Mouse (Mus musculus): ENCODE data around the gene Kmt2c. TPM values are rescaled to one million over a fixed set of nuclear protein-coding genes. Genes with fewer than 3 reads are reported as not detected.
"Not testable (repeated sequence)": the region's sequence is repeated elsewhere in the genome, so short reads cannot be mapped to it uniquely, and the experiment has no call there.

Gene Kmt2c
- total RNA-seq, 4 experiments from 2014 or later = 68.4 to 91.8 (median 77.2) TPM

GRCm38 (mm10) chr5:25516301-25516895, 17.8 kb upstream of the Kmt2c start:
- DNase-seq (ENCODE audit: low spot score in 2 of 2) = no peak

- DNase-seq (ENCODE audit: low spot score in 2 of 2) = no peak
Observed at GRCm38 (mm10) chr5:25515767-25516166, 17.2 kb upstream of the Kmt2c start, which contains the start of gene Cct8l1. Gene Cct8l1, plus strand, starts transcription at chr5:25516067.

- no peak for DNase-seq (ENCODE audit: low spot score in 2 of 2)
Observed at GRCm38 (mm10) chr5:25506041-25506440, 7.5 kb upstream of the Kmt2c start.

DNA sequence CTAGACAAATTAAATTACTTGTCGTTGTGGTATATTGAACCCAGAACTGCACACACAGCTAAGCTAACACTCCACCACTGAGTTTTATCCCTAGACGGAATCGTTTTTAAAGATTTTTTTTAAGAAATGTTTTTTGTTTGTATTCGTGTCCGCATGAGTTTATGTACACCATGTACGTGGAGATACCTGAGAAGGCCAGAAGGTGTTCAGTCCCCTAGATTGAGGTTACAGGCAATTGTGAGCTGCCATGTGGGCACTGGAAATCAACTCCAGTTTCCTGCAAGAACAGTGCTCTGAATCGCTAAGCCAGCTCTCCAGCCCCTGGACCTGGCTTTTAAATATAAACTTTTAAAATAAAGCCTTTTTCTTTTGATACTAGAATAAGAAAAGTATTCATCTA, 2.1 kb upstream of the Kmt2c start:
- no peak for DNase-seq (ENCODE audit: low spot score in 2 of 2)

- peak; percentile 94 to 96 for DNase-seq (ENCODE audit: low spot score in 2 of 2)
Observed at GRCm38 (mm10) chr5:25499423-25500398, 1.1 kb upstream of the Kmt2c start.

GRCm38 (mm10) chr5:25498821-25499422, 339 bp upstream of the Kmt2c start:
- DNase-seq (ENCODE audit: low spot score in 2 of 2) = no peak

- peak in 1 of 2 experiments; percentile 22 for DNase-seq (ENCODE audit: low spot score in 2 of 2)
Observed at GRCm38 (mm10) chr5:25497720-25498345, 750 bp downstream of the Kmt2c start.

- DNase-seq (ENCODE audit: low spot score in 2 of 2) = no peak
Observed at GRCm38 (mm10) chr5:25497369-25497719, 1.2 kb downstream of the Kmt2c start.

DNA sequence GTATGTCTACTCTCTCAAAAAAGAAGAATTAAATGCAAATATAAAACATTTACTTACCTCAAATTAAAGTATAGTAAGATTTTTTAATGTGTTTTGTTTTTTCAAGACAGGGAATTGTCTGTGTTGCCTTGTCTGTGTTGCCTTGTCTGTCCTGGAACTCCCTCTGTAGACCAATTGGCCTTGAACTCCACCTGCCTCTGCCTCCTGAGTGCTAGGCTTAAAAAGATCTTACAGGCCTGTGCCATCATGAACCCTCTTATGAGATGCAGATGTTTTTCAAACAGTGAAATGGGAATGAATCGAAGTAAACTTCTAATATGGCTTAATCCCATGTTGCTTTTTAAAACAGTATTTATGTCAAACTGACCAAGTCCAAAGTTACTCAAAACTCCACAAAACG, 1.9 kb downstream of the Kmt2c start:
- DNase-seq (ENCODE audit: low spot score in 2 of 2) = no peak

DNA sequence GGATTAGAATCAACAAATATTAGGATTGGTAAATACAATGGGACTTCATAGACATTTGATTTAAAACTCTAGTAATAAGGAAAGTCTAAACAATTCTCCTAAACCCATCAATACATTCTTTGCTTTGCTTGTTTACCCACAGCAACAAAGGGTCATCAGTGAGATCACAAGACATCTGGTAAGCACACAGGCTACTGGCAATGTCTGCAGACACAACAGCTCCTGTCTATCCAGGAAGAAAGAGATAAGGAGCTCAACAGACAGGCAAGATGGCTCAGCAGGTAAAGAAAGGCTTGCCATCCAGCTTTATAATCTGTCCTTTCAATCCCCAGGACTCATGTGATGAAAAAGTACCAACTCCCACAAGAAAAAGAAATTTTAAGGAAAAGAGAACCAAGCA, 19.7 kb downstream of the Kmt2c start:
- no peak for DNase-seq (ENCODE audit: low spot score in 2 of 2)

DNA sequence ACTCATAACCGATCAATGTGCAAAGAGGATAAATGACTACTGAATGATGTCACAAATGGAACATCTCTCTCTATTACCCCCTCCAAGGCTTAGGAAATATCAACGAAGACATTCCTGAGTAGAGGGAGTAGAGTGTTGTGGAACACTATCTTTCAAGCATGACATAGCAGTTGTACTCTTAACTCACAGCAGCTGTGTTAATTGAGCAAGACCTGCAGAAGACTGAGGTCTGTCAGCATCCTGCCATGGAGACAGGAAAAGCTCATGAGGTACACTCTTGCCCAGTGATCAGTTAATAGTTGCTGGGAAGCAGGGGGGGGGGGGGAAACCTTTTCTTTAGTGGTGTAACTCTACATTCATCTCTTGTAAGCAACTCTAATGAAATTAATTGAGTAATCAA, 22.8 kb downstream of the Kmt2c start:
- DNase-seq (ENCODE audit: low spot score in 2 of 2) = no peak

- no peak for DNase-seq (ENCODE audit: low spot score in 2 of 2)
Observed at GRCm38 (mm10) chr5:25472070-25472469, 26.5 kb downstream of the Kmt2c start.

DNA sequence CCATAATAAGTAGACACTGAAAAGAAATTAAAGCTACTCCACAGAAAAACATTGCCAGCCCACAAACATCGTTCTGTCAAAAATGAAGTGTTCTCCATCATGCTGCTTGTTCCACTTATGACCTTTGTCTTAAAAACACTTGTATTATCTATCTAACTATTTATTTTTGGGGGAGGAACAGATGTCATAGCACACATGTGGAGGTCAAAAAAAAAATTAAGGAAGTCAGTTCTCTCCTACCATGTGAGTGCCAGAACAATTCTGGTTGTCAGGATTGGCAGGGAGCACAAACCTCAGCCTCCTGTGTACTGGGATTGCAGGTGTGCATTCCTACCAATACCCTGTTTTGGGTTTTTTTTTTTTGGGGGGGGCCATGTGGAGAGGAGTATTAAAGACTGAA, 36.6 kb downstream of the Kmt2c start:
- DNase-seq (ENCODE audit: low spot score in 2 of 2) = no peak

- not testable (repeated sequence) for DNase-seq (ENCODE audit: low spot score in 2 of 2)
Observed at GRCm38 (mm10) chr5:25455432-25455831, 43.2 kb downstream of the Kmt2c start.

- no peak for DNase-seq (ENCODE audit: low spot score in 2 of 2)
Observed at GRCm38 (mm10) chr5:25452691-25453090, 45.9 kb downstream of the Kmt2c start.

DNA sequence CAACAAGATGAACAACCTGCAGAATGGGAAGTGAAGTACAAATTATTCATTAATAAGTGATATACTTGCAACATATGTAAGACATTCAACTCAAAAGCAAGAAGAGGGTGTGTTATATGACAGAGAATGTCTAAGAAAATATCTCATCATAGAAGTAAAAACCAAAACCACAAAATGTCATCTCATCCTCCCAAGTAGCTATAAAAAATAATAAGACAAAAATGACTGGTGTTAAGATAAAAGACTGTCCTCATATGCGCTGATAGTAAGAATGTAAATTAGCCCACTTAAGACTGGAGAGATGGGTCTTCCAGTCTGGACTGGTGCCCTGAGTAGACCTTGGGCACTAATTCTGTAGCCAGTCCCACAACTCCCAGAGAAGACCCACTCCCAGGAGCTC, 61.1 kb downstream of the Kmt2c start:
- DNase-seq (ENCODE audit: low spot score in 2 of 2) = no peak

GRCm38 (mm10) chr5:25436081-25436480, 62.5 kb downstream of the Kmt2c start:
- DNase-seq (ENCODE audit: low spot score in 2 of 2) = peak in 1 of 2 experiments; percentile 36

- DNase-seq (ENCODE audit: low spot score in 2 of 2) = peak in 1 of 2 experiments; percentile 13
Observed at GRCm38 (mm10) chr5:25422576-25422975, 76.0 kb downstream of the Kmt2c start.

DNA sequence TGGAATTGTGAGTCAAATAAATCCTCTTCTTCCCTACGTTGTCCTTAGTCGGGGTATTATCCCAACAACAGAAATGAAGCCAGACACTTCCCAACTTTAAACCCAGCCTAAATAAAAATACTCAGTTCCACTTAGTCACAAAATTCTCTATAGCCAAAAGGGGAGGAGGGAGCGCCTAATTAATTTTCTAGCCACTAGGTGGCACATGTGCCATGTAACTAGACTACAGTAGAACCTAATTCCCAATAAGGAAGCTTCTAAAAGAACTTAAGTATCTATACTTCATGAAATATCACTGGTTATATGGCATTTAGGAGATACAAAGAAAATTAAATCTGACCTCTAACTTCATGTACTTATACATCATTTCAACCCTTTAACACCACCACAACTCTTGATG, 78.0 kb downstream of the Kmt2c start:
- DNase-seq (ENCODE audit: low spot score in 2 of 2) = peak; percentile 50 to 71

DNA sequence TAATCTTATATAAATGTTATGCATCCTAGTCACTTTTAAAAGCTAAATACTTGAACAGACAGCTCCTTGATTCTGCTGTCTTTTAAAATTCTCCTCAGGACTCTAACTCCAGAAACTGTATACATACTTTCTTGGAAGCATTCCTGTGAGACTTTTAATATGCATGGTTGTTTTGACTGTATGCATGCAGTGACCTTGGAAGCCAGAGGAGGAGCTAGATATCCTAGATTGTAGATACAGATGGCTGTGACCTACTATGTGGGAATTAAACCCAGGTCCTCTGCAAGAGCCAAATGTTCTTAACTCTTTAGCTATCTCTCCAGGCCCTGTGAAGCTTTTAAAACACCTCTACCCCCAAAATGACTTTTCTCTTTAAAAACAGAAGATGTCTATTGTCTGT, 83.2 kb downstream of the Kmt2c start:
- DNase-seq (ENCODE audit: low spot score in 2 of 2) = no peak

GRCm38 (mm10) chr5:25396727-25397126, 101.9 kb downstream of the Kmt2c start:
- DNase-seq (ENCODE audit: low spot score in 2 of 2) = no peak

GRCm38 (mm10) chr5:25392655-25393054, 105.9 kb downstream of the Kmt2c start:
- no peak for DNase-seq (ENCODE audit: low spot score in 2 of 2)
